Comparison of ENCODE assay signal across 12 mouse cellular contexts in genomic region chr12:92927591-92927990, GRCm38 (mm10).
"Had no signal": no experiment of that assay in that cellular context is flagged by ENCODE, and none has a peak within 500 bp of the region (broad histone marks: within the 10 kb centered on the region; RNA-seq: fewer than 3 reads in every experiment).

No protein-coding gene starts in this region.

- H3K4me3 ChIP-seq: left cerebral cortex, adult 2 months; limb, embryonic 10.5 days; liver, embryonic 12.5 days; neural tube, embryonic 13.5 days; stomach, embryonic 15.5 days had no signal

- H3K4me2 ChIP-seq: liver, embryonic 12.5 days; neural tube, embryonic 13.5 days; stomach, embryonic 15.5 days had no signal

- ATAC-seq: liver, embryonic 12.5 days had no signal

- H3K9ac ChIP-seq: liver, embryonic 12.5 days; neural tube, embryonic 13.5 days; stomach, embryonic 15.5 days had no signal

- H3K9me3 ChIP-seq: limb, embryonic 10.5 days; liver, embryonic 12.5 days; neural tube, embryonic 13.5 days; stomach, embryonic 15.5 days had no signal

- DNase-seq: kidney, adult 8-10 months; kidney, postnatal 25 days; lung, postnatal 36 days; right cerebral cortex, postnatal 4 days; spleen, adult 18-20 months; thymus, adult 2 months; thymus, postnatal 25 days had no signal

- H3K27me3 ChIP-seq: liver, embryonic 12.5 days; neural tube, embryonic 13.5 days; stomach, embryonic 15.5 days had no signal

- H3K27ac ChIP-seq: left cerebral cortex, adult 2 months; limb, embryonic 10.5 days; liver, embryonic 12.5 days; neural tube, embryonic 13.5 days; stomach, embryonic 15.5 days had no signal

- H3K36me3 ChIP-seq: limb, embryonic 10.5 days; liver, embryonic 12.5 days; neural tube, embryonic 13.5 days; stomach, embryonic 15.5 days had no signal

- H3K4me1 ChIP-seq: limb, embryonic 10.5 days; liver, embryonic 12.5 days; neural tube, embryonic 13.5 days; stomach, embryonic 15.5 days had no signal
